Mouse (Mus musculus) MEL (cell line): Measurements from ENCODE around the gene Stab2. TPM values are rescaled to one million over a fixed set of nuclear protein-coding genes. Genes with fewer than 3 reads are reported as not detected.

Experiments
- DNase-seq: peaks from one replicate; pipeline ENCODE4 v3.0.0; 2011; ENCODE audit warnings: low read depth, low spot score
- H3K27ac ChIP-seq: 2 replicates; pipeline ENCODE4 v1.5.1; 2012; ENCODE audit warnings: low read depth, mild to moderate bottlenecking, control low read depth, low read length, moderate library complexity; ENCODE audit not compliant: control insufficient read depth
- H3K27me3 ChIP-seq, 2 experiments: fragments of 150-350 bp in 1 of 2; sonication (generic) in 1 of 2; 2 replicates each; pipeline ENCODE4 v1.6.1; 2012; ENCODE audit warnings: low read length in 2 of 2, mild to moderate bottlenecking in 2 of 2, improper control_type of control experiment in 1 of 2, moderate library complexity in 1 of 2; ENCODE audit not compliant: insufficient read depth in 2 of 2, control insufficient read depth in 1 of 2
- H3K36me3 ChIP-seq, 2 experiments: 2 replicates each; pipeline ENCODE4 v1.6.1; 2012 to 2014; ENCODE audit warnings: low read length in 2 of 2, improper control_type of control experiment in 1 of 2, inconsistent platforms in 1 of 2, mild to moderate bottlenecking in 1 of 2; ENCODE audit not compliant: insufficient read depth in 2 of 2, control insufficient read depth in 1 of 2
- H3K4me1 ChIP-seq, 2 experiments: fragments of 150-350 bp in 1 of 2; sonication (generic) in 1 of 2; 2 replicates each; pipeline ENCODE4 v1.6.1; 2012; ENCODE audit warnings: low read length in 2 of 2, improper control_type of control experiment in 1 of 2, mild to moderate bottlenecking in 1 of 2; ENCODE audit not compliant: insufficient read depth in 2 of 2, control insufficient read depth in 1 of 2
- H3K4me3 ChIP-seq, 2 experiments: fragments of 150-350 bp in 1 of 2; sonication (generic) in 1 of 2; 2 replicates each; pipeline ENCODE4 v1.5.1; 2012; ENCODE audit warnings: low read depth in 2 of 2, low read length in 2 of 2, mild to moderate bottlenecking in 2 of 2, moderate library complexity in 2 of 2, control low read depth in 1 of 2, improper control_type of control experiment in 1 of 2; ENCODE audit not compliant: control insufficient read depth in 1 of 2, insufficient read depth in 1 of 2
- H3K79me2 ChIP-seq: 2 replicates; pipeline ENCODE4 v1.6.1; 2012; ENCODE audit warnings: mild to moderate bottlenecking, low read length, moderate library complexity; ENCODE audit not compliant: control insufficient read depth, poor library complexity, insufficient read depth
- H3K9ac ChIP-seq: 2 replicates; pipeline ENCODE4 v1.6.1; 2012; ENCODE audit warnings: low read depth, mild to moderate bottlenecking, control low read depth, low read length, moderate library complexity; ENCODE audit not compliant: control insufficient read depth, poor library complexity, severe bottlenecking
- H3K9me3 ChIP-seq: fragments of 150-350 bp; sonication (generic); replicated peaks from 2 replicates; pipeline ENCODE4 v1.6.1; 2012; ENCODE audit warnings: mild to moderate bottlenecking, low read length, improper control_type of control experiment, moderate library complexity; ENCODE audit not compliant: insufficient read depth
- BHLHE40 ChIP-seq: IDR thresholded peaks from 2 replicates; pipeline ENCODE4 v1.6.1; 2012; ENCODE audit warnings: low read depth, mild to moderate bottlenecking, inconsistent platforms, low read length, improper control_type of control experiment, borderline replicate concordance
- ELF1 ChIP-seq: IDR thresholded peaks from 2 replicates; pipeline ENCODE4 v1.6.1; 2014; ENCODE audit warnings: low read depth, mild to moderate bottlenecking, inconsistent platforms, low read length, improper control_type of control experiment, moderate library complexity
- EP300 ChIP-seq, 2 experiments: IDR thresholded peaks; 2 replicates each; pipeline ENCODE4 v1.6.1; 2011; ENCODE audit warnings: improper control_type of control experiment in 2 of 2, low read length in 2 of 2, low read depth in 1 of 2, mild to moderate bottlenecking in 1 of 2
- ETS1 ChIP-seq: IDR thresholded peaks from 2 replicates; pipeline ENCODE4 v1.6.1; 2012; ENCODE audit warnings: low read depth, mild to moderate bottlenecking, inconsistent platforms, low read length, improper control_type of control experiment, moderate library complexity
- GABPA ChIP-seq: IDR thresholded peaks from 2 replicates; pipeline ENCODE4 v1.6.1; 2012; ENCODE audit warnings: low read depth, mild to moderate bottlenecking, inconsistent platforms, low read length, improper control_type of control experiment, moderate library complexity
- GATA1 ChIP-seq: IDR thresholded peaks from 2 replicates; pipeline ENCODE4 v1.6.1; 2011; ENCODE audit warnings: low read depth, low read length, improper control_type of control experiment
- MAX ChIP-seq: IDR thresholded peaks from 2 replicates; pipeline ENCODE4 v1.6.1; 2011; ENCODE audit warnings: low read length, improper control_type of control experiment
- MAZ ChIP-seq: IDR thresholded peaks from 2 replicates; pipeline ENCODE4 v1.6.1; 2012; ENCODE audit warnings: low read depth, mild to moderate bottlenecking, inconsistent platforms, low read length, improper control_type of control experiment
- MYC ChIP-seq: IDR thresholded peaks from 2 replicates; pipeline ENCODE4 v1.6.1; 2011; ENCODE audit warnings: low read depth, mild to moderate bottlenecking, low read length, improper control_type of control experiment, moderate library complexity
- NRF1 ChIP-seq: IDR thresholded peaks from 2 replicates; pipeline ENCODE4 v1.6.1; 2014; ENCODE audit warnings: low read depth, mild to moderate bottlenecking, inconsistent platforms, low read length, improper control_type of control experiment, moderate library complexity; ENCODE audit not compliant: poor library complexity, insufficient read depth, severe bottlenecking
- RAD21 ChIP-seq: IDR thresholded peaks from 2 replicates; pipeline ENCODE4 v1.6.1; 2011; ENCODE audit warnings: mild to moderate bottlenecking, low read depth, low read length, improper control_type of control experiment
- RCOR1 ChIP-seq: IDR thresholded peaks from 2 replicates; pipeline ENCODE4 v1.6.1; 2012; ENCODE audit warnings: low read depth, mild to moderate bottlenecking, inconsistent platforms, low read length, improper control_type of control experiment
- SIN3A ChIP-seq: IDR thresholded peaks from 2 replicates; pipeline ENCODE4 v1.6.1; 2012; ENCODE audit warnings: low read length, improper control_type of control experiment, inconsistent platforms
- USF1 ChIP-seq: IDR thresholded peaks from 2 replicates; pipeline ENCODE4 v1.6.1; 2014; ENCODE audit warnings: low read depth, mild to moderate bottlenecking, inconsistent platforms, low read length, improper control_type of control experiment, moderate library complexity
- USF2 ChIP-seq, 2 experiments: IDR thresholded peaks; 2 replicates each; pipeline ENCODE4 v1.6.1; 2011 to 2012; ENCODE audit warnings: improper control_type of control experiment in 2 of 2, low read length in 2 of 2, borderline replicate concordance in 1 of 2, inconsistent platforms in 1 of 2, low read depth in 1 of 2, mild to moderate bottlenecking in 1 of 2; ENCODE audit not compliant: insufficient read depth in 1 of 2
- ZC3H11A ChIP-seq: IDR thresholded peaks from 2 replicates; pipeline ENCODE4 v1.6.1; 2012; ENCODE audit warnings: low read depth, mild to moderate bottlenecking, inconsistent platforms, low read length, improper control_type of control experiment
- ZKSCAN1 ChIP-seq: IDR thresholded peaks from 2 replicates; pipeline ENCODE4 v1.6.1; 2012; ENCODE audit warnings: low read depth, mild to moderate bottlenecking, inconsistent platforms, low read length, improper control_type of control experiment, moderate library complexity
- ZMIZ1 ChIP-seq: IDR thresholded peaks from 2 replicates; pipeline ENCODE4 v1.6.1; 2012; ENCODE audit warnings: low read depth, mild to moderate bottlenecking, inconsistent platforms, low read length, improper control_type of control experiment, moderate library complexity
- polyA plus RNA-seq, 2 experiments: library from polyadenylated mRNA; stranded (reverse) in 1 of 2; unstranded in 1 of 2; fragments of >175 nt in 1 of 2; fragments of >200 nt in 1 of 2; gene quantifications; 2 replicates each; pipeline versions ENCODE4 v1.2.1 to v1.2.4; 2012; ENCODE audit warnings: low replicate concordance in 2 of 2, low read depth in 1 of 2; ENCODE audit not compliant: insufficient read length in 2 of 2, insufficient read depth in 1 of 2, missing spikeins in 1 of 2
- total RNA-seq: library from RNA; depleted of rRNA; stranded (reverse); fragments of 300-350 nt; gene quantifications from 2 replicates; pipeline ENCODE4 v1.2.3, GENCODE M21; 2012

Gene Stab2
- total and polyA plus RNA-seq, 3 experiments, result 0.73 to 5.1 TPM; not detected in 1

DNA sequence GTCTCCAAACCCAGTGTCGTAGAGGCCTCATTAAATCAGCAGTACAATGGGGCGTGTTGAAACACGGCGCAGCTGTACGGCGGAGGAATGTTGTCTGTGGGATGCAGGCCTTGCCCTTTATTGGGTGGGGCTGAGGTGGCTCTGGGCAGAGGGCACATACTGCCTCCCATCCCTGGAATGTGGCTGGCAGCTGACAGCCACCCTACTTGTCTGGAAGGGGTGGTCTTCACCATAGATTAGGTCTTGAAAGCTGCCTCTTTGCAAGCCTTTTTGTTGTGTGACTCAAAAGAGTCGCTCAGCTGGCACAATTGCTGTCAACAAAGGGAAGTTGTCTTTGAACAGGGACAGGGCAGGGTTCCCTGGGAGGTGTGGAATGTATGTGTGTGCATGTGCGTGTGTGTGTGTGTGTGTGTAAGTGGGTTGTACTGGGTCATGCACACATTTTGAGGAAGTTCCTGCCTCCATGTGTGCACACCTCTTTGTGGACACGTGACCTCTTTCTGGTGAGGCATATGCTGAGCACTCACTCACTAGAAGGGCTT lies 8.4 kb upstream of the Stab2 start:
- no peaks in the 10 kb centered on the region for H3K27me3 ChIP-seq
- TF ChIP-seq USF2 (IDR thresholded peaks at IDR 0.05; ENCODE audit: borderline replicate concordance in 1 of 2, insufficient read depth in 1 of 2, low read depth in 1 of 2, low read length in 2 of 2) (peak; percentile 27 to 75; a peak in 3 of 4 replicates), RCOR1 (no peak), MYC (peak; percentile 63; the same call in 1 of the 2 replicates), ETS1 (peak; percentile 21; the same call in 1 of the 2 replicates), MAZ (no peak), MAX (peak; percentile 87), GABPA (no peak), USF1 (peak; percentile 92), NRF1 (no peak), ZKSCAN1 (no peak), ZC3H11A (no peak), ELF1 (no peak), BHLHE40 (peak; percentile 80), ZMIZ1 (no peak)
- H3K9me3 ChIP-seq, result no peaks in the 10 kb centered on the region
- no peaks in the 10 kb centered on the region for H3K79me2 ChIP-seq
- peak overlapping the region; percentile 16; the same call in 1 of the 2 replicates for H3K27ac ChIP-seq
- H3K36me3 ChIP-seq, result no peaks in the 10 kb centered on the region; a peak in 1 of 4 replicates
- peak overlapping the region; percentile 51 for H3K9ac ChIP-seq
- no peaks in the 10 kb centered on the region for H3K4me1 ChIP-seq
- peak; percentile 65 for DNase-seq
- peak overlapping the region; percentile 36 to 45; a peak in 3 of 4 replicates for H3K4me3 ChIP-seq

DNA sequence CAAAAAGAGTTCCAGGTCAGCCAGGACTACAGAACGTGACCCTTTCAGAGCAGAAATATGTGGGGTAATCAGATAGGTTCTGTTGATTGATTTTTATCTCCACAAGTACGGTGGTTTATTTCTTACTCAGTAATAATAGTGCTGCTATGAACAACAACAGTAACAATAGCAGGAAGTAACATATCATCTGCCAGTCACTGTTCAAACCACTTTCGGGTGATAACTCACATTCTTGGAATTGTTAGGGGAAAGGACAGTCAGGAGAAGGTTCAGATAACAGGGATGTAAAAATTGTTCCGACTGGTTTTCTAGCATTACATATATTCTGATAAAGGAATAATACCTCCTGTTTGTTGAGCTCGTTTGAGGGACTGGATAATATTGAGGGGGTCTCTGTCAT lies 7.6 kb upstream of the Stab2 start:
- TF ChIP-seq MAX (no peak), USF2 (IDR thresholded peaks at IDR 0.05; ENCODE audit: borderline replicate concordance in 1 of 2, insufficient read depth in 1 of 2, low read depth in 1 of 2, low read length in 2 of 2) (no peak), EP300 (IDR thresholded peaks at IDR 0.05; ENCODE audit: low read depth in 1 of 2, low read length in 2 of 2) (peak in 1 of 2 experiments; percentile 54; a peak in 3 of 4 replicates), GATA1 (0 out of 2 replicates have a peak, but pooled peaks have one; percentile 28), MAZ (no peak), SIN3A (no peak), ETS1 (peak; percentile 39; the same call in 1 of the 2 replicates), RAD21 (no peak)
- Histone ChIP-seq H3K27me3 (no peaks in the 10 kb centered on the region), H3K79me2 (no peaks in the 10 kb centered on the region), H3K36me3 (no peaks in the 10 kb centered on the region; a peak in 1 of 4 replicates), H3K4me3 (0 out of 4 replicates have a peak overlapping the region, but pooled peaks of 1 of the 2 experiments have one; percentile 36), H3K9me3 (no peaks in the 10 kb centered on the region), H3K4me1 (no peaks in the 10 kb centered on the region), H3K9ac (no peak overlapping the region; the same call in 1 of the 2 replicates), H3K27ac (0 out of 2 replicates have a peak overlapping the region, but pooled peaks have one; percentile 18)
- peak; percentile 21 for DNase-seq
